Mouse (Mus musculus): Measurements from ENCODE around the gene Pxdn. TPM values are rescaled to one million over a fixed set of nuclear protein-coding genes. Genes with fewer than 3 reads are reported as not detected.

Pxdn gene
- total RNA-seq, 1 experiment from 2014 or later: 104 TPM

GRCm38 (mm10) chr12:29953999-29954398, 16.6 kb downstream of the Pxdn start:
- DNase-seq: no peak

- DNase-seq: no peak
Measured at GRCm38 (mm10) chr12:29954464-29954863, 17.1 kb downstream of the Pxdn start.

- no peak for DNase-seq
Measured at GRCm38 (mm10) chr12:29956969-29957368, 19.6 kb downstream of the Pxdn start.

DNA sequence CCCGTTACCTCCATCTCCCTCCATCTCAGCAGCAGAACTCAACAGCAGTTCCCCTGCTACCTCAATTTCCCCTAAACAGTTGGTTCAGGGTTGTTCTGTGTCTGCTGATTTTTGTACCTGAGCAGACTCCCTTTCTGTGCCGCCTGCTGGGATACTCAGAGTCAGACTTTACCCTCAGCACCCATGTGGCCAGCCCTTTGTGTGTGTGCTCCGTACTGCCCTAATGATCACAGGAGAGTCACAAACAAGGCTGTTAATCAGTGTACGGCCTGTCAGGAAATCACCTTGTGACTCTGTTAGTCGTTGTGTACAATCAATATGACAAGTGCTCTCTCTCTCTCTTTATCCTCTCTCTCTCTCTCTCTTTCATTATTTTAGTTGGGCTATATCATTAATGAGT, 21.2 kb downstream of the Pxdn start:
- no peak for DNase-seq

GRCm38 (mm10) chr12:29961041-29961440, 23.6 kb downstream of the Pxdn start:
- no peak for DNase-seq

- no peak for DNase-seq
Measured at GRCm38 (mm10) chr12:29965016-29965415, 27.6 kb downstream of the Pxdn start.

GRCm38 (mm10) chr12:29971795-29972464, 34.5 kb downstream of the Pxdn start:
- no peak for DNase-seq

DNA sequence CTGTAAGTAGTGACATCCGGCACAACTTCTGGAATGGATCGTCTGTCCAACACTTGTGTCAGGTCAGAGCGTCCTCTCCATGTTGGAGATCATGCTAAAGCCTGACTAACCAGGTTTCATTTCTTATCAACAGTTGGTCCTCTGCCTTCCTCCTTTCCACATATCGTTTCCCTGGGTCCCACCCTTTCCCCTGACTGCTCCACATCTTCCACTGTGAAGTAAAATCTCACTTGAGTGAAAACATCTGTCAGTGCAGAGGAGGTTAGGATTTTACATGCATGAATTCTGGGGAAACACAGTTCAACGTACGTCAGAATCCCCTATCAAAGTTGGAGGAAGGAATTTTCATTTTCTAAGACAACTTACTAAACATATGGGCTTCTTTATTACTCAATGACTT, 35.1 kb downstream of the Pxdn start:
- DNase-seq: no peak

- DNase-seq: no peak
Measured at GRCm38 (mm10) chr12:29980076-29980475, 42.7 kb downstream of the Pxdn start.

DNA sequence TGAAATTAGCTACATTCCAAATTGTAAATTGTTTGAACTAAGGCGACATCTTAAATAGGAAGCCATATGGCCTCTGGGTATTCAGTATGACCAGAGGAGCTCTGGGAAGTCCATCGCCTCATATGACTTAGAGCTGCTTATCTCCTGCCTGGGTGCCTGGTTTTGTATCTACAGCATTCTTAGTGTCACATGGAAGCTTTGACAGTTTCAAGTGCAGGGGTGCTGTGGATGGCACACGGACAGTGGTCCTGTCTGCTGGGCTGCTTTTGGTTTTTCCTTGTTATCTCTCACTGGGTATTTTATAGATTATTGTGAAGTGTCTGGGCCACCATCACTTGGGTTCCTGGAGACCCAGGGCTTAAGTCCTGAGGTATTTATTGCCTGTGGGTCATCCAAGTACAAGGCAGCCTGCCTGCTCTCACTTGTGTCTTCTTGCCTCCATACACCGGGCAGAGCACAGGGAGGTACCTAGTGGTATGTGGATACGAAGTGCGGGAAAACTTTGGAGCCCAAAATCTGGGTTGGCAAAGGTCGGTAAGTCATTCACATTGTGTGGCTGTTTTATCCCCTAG, 44.4 kb downstream of the Pxdn start:
- no peak for DNase-seq

DNA sequence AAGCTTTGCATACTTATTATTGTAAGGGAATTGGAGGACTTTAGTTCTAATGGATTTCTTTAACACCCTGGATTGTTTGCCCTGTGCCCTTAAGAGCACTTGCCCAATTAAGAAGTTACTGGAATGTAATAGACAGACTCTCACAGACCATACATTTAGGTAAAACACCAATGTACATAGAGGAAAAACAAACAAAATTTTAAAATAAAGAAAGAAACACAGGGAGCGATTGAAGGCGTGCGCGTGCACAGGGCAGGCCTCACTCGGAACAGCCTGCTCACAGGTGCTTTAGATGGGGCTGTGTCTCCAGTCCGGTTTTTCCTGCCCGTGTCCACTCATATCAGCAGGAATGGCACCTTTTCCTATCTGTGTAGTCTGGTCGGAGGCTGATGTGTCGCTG, 45.8 kb downstream of the Pxdn start:
- DNase-seq: no peak

DNA sequence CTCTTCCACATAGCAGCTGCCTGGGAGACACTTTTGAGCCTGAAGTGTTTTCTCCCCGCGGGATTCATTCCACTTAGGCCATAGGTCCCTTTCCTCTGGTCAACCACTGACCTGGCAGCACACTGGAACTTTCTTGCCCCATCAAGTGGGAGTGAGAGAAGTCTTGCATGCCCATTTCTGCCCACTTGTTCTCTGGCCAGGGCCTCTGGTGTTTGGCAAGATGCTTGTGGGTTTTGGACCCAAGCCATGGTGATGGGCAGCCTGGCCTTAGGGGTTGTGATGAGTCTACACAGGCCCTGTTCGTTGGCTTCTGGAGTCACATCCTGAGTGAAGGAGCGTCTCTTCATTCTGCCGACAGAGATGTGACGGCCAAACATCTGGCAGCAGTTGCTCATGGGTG, 47.7 kb downstream of the Pxdn start:
- DNase-seq: peak; percentile 40

DNA sequence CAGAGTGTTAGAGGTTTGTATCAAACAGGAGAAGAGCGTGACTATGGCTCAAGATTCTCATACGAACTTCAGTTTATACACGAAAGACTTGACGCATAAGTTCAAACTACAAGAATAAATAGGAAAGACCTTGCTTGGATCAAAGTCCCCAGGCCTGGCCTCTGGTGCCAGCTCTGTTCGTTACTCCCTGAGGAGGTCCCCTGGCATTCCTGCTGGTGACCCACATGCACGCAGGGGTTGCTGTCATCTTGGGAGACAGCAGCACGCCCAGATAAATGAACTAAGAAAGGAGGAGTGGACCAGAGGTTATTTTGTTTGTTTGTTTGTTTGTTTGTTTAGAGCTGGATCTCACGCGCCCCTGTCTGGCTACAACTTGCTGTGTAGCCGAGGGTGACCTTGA, 48.8 kb downstream of the Pxdn start:
- DNase-seq: no peak

DNA sequence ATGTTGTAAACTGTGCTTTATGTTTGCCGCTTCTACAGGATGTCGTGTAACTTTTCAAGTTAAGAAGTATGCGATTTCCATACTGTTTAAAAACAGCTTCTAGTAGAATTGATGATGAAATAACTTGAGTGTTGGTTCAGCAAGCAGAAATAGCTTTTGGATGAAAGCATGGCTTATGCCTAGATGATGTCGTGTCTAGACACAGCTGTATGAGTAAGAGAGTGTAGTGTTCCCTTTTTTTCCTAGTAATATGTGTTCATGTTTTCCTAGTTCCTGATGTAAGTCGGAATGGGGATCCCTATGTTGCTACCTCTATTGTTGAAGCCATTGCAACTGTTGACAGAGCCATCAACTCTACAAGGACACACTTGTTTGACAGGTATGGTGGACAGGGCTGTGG, 61.5 kb downstream of the Pxdn start:
- DNase-seq: no peak

GRCm38 (mm10) chr12:30001951-30002350, 64.5 kb downstream of the Pxdn start:
- no peak for DNase-seq

DNA sequence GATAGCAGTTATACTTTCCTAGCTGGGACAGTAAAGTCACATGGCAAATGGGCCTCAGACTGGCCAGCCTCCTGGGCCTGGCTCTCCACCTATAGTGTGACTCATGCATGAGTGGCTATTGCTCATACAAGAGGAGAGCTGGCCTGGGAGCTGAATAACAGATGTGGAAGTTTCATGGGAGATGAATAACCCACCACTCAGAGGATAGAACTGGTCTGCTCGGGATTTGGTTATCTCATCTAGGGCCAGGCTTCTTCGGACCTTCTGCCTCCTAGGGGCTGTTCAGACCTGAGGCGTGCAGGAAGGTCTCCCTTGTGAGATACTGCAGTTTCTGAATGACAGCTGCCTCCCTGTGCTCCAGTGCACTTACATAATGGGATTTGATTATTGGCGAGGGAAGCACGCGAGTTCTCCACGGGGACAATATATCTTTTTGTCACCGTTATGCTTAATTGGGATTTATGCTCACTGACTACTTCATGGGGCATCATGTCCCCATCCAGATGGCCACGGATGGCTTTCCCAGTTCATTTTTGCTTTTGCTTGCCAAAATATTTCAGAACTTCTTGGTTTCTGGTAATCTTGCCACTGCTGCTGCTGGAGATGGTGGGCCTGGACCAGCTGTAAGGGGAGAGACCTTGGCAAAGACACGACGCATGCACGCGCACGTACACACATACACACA, 66.4 kb downstream of the Pxdn start:
- DNase-seq: peak; percentile 25

DNA sequence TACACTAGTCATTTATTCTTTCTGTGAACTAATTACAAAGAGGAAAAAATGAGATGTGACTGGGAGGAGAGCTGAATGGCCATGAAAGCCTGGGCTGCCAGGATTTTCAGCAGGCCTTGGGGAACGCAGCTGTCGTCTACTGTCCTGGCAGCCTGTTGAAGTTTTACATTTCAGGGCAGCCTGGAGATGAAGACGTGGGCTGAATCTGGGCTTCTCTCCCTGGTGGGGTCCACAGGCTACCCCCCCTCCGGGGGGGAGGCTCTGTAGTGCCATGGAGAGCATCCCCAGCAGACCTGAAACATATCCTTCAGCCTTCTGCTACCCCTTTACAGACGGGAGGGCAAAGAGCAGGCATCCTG, 66.9 kb downstream of the Pxdn start:
- no peak for DNase-seq

DNA sequence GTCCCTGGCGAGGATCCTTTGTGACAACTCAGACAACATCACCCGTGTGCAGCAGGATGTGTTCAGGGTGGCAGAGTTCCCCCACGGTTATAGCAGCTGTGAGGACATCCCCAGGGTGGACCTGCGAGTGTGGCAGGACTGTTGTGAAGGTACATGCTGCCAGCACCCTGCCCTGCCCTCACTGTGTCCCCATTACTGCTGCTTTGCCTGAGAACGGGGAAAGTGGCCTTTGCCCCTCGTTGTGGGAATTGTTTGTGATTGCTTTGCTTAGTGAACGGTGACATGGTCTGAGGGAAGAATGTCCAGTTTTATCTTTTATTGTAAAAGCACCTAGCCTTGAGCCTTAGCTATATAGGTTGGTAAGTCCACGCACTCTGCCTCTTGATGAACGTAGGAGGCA, 69.2 kb downstream of the Pxdn start:
- DNase-seq: no peak

- no peak for DNase-seq
Measured at GRCm38 (mm10) chr12:30008741-30009140, 71.3 kb downstream of the Pxdn start.

DNA sequence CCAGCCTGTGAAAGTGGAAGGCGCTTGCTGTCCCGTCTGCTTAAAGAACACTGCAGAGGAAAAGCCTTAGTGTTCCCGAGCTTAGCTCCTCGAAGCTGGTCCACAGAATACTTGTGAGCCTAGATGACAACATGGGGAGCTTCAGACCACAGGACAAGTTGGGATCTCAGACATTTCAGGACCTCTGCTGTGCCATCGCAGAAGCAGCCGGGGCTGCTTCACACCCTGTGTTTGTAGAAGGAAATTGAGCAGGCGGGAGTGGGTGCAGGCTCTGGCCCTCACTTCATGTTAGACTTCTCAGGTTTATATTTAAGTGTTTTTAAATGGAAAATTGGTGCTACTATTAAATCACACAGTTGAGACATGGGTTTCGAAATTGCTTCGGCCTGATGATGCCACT, 78.1 kb downstream of the Pxdn start:
- no peak for DNase-seq

DNA sequence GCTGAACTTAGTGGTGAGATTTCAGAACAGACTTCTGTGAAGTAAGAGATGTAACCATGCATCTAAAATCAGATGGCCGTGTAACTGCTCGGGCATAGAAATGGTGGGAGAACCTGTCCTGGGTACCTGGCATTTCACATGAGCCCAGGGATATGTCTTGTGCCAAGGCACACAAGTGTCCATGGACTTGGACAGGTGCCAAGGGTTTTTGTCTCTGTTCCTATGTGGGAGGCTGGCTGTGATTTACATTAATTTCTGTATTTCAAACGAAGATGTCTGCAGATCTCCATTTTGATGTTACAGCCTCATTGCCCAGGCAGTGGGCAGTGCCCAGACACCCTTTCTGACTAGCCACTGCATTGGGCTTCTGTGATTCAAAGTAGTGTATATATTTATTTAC, 79.7 kb downstream of the Pxdn start:
- no peak for DNase-seq

DNA sequence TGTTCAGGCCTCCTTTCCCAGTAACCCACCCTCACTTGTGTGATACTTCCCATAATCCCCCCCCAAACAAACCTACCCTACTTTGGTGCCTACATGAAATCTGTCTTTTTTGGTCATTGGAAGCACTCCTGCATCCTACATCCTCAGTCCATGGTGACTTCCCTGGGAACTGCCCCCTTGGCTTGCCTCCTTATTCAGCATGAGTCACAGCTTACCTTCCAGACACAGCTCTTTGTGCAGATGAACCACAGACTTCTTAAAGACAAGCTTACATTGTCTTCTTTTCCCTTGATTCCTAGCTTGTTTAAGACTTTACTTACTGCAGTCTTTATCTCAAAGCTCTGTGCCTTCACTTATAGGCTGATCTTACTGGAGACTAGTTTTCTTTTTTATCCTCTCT, 83.0 kb downstream of the Pxdn start:
- DNase-seq: no peak

GRCm38 (mm10) chr12:30023491-30023890, 86.1 kb downstream of the Pxdn start:
- no peak for DNase-seq

DNA sequence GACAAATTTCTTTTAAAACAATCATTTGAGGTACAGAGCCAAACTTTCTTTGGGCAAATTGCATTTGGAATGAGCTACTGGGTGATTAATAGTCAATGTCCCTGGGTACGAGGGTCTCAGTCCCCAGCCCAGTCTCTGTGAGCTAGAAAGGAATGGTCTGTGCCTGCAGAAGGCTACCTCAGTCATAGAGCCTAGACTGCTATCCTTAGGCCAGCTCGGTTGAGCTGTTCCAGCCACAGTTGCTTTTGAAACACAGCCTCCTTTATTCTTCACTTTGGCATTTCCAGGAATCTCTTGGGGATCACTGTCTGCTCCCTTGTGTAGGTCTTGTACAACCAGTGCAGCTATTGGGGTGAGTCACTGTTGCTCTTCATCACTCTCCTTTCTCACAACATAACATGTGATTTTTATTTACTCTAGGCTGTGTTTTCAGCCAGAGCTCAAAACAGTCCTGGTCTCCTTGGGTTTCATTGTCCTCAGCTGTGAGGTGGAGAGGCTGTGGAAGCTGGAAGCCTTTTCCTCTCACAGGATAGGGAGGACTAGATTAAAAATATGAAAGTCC, 86.9 kb downstream of the Pxdn start:
- DNase-seq: no peak
